Mouse (Mus musculus) olfactory bulb, adult 2 months (tissue): ENCODE data around the gene Mtus2.

Source experiments
- CTCF ChIP-seq: fragments of 200-500 bp; IDR thresholded peaks from 2 replicates; pipeline ENCODE4 v1.5.1; 2012; ENCODE audit warnings: low read depth, mild to moderate bottlenecking, low read length, moderate library complexity; ENCODE audit not compliant: insufficient read depth
- POLR2A ChIP-seq: fragments of 200-500 bp; IDR thresholded peaks from 2 replicates; pipeline ENCODE4 v1.6.1; 2012; ENCODE audit warnings: mild to moderate bottlenecking, low read depth, low read length, moderate library complexity; ENCODE audit not compliant: insufficient read depth

- TF ChIP-seq POLR2A = no peak
- no peak for TF ChIP-seq CTCF
These were observed 1.4 kb downstream of the Mtus2 start for GRCm38 (mm10) chr5:147958552-147958951.
